Mouse (Mus musculus): ENCODE results near the gene St3gal3. TPM values are rescaled to one million over a fixed set of nuclear protein-coding genes. Genes with fewer than 3 reads are reported as not detected.
A peak's percentile ranks its signal among the peaks of the same experiment; 100 is the strongest.

The St3gal3 gene
- total and polyA plus RNA-seq, 3 experiments: 54.9 to 70.6 (median 55.8) TPM

DNA sequence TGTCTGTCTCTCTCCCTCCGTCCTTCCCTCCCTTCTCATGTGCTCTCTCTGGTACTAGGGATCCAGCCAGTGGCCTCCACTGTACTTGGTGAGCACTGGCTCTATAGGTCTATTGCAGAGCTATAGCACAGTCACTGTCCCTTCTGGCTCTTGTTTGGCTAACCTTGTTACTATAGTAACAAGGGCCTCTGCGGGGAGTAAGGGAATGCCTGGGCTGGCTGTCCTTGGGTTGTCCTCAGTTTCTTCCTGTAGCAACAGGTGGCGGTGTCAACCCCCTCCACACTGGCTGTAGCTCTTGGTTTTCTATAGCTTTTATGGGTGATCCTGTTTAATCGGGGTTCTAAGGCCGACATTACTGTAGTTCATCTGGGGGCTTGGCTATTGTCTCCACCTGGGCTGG, 115.5 kb downstream of the St3gal3 start:
- no peaks in the 10 kb centered on the region; the same call in 1 of the 2 replicates for H3K4me1 ChIP-seq (ENCODE audit: control insufficient read depth, insufficient read depth, low read length)
- H3K27me3 ChIP-seq (ENCODE audit: control insufficient read depth, insufficient read depth, low read length): no peaks in the 10 kb centered on the region
- WGBS: 79% methylated on average over 5 of the region's 5 CpGs
- H3K36me3 ChIP-seq (ENCODE audit: control insufficient read depth, insufficient read depth, low read length): no peaks in the 10 kb centered on the region
- TF ChIP-seq EP300 (IDR thresholded peaks at IDR 0.05; ENCODE audit: insufficient read depth, low read depth, low read length) (no peak), POLR2A (IDR thresholded peaks at IDR 0.05; ENCODE audit: insufficient read depth, low read depth, low read length) (no peak), CTCF (IDR thresholded peaks at IDR 0.05) (no peak)
- H3K27ac ChIP-seq: no peak overlapping the region
- H3K79me2 ChIP-seq (replicated peaks; ENCODE audit: control insufficient read depth, insufficient read depth, low read length): no peaks in the 10 kb centered on the region
- intact Hi-C loops (cut with DNase I): no loop called here
- no peak overlapping the region for H3K9ac ChIP-seq (ENCODE audit: low read depth, low read length)
- DNase-seq: no peak
- no peak overlapping the region for H3K4me3 ChIP-seq

DNA sequence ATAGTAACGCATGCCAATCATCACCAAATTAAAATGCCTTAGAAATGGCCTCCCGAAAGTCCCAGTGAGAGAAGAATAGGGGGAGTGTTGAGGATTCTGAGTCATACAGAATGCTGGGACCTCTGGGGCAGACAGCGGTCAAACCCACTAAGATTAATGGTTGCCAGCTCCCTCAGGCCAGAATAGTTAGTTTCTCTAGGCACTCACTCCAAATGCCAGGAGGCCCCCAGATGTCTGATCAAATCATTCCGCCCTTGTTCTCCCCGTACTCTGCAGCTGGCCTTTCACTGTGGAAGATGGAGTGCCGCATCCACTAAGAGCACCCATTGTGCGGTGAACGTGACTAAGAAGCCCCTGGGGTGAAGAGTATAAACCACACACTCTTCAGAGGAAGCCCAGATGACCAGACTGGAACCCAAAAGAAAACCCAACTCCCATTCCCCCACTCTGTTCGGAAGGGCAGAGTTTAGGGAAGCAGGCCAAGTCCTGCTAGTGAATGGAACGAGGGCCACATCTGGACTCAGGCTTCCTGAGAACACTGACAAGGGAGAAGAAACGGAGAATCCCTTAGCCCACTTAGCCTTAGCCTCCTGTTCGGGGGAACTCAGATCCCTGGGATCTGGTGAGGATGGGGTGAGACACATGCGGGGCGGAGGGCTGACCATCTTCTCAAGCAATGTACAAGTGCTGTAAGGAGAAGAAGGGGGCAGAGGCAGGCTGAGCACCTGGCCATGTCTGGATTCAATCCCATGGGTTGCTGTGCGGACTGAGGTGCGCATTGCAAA, 117.5 kb downstream of the St3gal3 start:
- DNase-seq: no peak
- Histone ChIP-seq H3K27me3 (ENCODE audit: control insufficient read depth, insufficient read depth, low read length) (no peaks in the 10 kb centered on the region), H3K4me1 (ENCODE audit: control insufficient read depth, insufficient read depth, low read length) (no peaks in the 10 kb centered on the region; the same call in 1 of the 2 replicates), H3K36me3 (ENCODE audit: control insufficient read depth, insufficient read depth, low read length) (no peaks in the 10 kb centered on the region), H3K79me2 (replicated peaks; ENCODE audit: control insufficient read depth, insufficient read depth, low read length) (no peaks in the 10 kb centered on the region), H3K9ac (ENCODE audit: low read depth, low read length) (no peak overlapping the region), H3K4me3 (no peak overlapping the region), H3K27ac (no peak overlapping the region)
- 87% methylated on average over 16 of the region's 16 CpGs for WGBS
- intact Hi-C loops (cut with DNase I): no loop called here
- TF ChIP-seq EP300 (IDR thresholded peaks at IDR 0.05; ENCODE audit: insufficient read depth, low read depth, low read length) (no peak), CTCF (IDR thresholded peaks at IDR 0.05) (no peak), POLR2A (IDR thresholded peaks at IDR 0.05; ENCODE audit: insufficient read depth, low read depth, low read length) (no peak)

DNA sequence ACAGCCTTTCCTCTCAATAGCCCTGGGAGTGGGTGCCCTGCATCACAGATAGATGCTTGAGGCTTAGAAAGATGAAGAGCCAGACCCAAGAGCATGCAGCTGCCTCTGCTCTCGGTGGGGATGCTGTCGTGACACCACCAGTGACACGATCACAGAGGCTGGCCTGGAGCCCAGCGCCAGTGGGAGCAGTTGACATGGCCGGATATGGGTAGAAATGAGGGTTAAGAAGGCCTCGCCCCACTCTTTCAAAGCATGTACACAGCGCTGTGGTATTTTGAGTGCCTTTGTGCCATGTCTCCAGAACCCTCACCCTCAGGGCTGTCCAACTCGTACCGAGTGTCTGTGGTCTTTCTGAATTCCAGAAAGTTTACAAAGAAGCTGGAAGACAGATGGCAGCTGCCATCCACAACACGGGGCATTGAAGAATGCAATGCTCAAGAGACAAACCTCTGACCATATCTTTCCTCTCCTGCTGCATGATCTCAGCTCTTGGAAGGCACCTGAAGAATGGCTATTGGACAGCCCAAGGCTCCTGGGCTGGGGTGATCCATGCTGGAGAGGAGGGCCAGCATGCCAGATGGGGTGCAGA, 118.3 kb downstream of the St3gal3 start:
- H3K27ac ChIP-seq: no peak overlapping the region
- DNase-seq: no peak
- no peaks in the 10 kb centered on the region for H3K79me2 ChIP-seq (replicated peaks; ENCODE audit: control insufficient read depth, insufficient read depth, low read length)
- no peak for TF ChIP-seq CTCF (IDR thresholded peaks at IDR 0.05)
- TF ChIP-seq POLR2A (IDR thresholded peaks at IDR 0.05; ENCODE audit: insufficient read depth, low read depth, low read length): no peak
- no peak for TF ChIP-seq EP300 (IDR thresholded peaks at IDR 0.05; ENCODE audit: insufficient read depth, low read depth, low read length)
- H3K27me3 ChIP-seq (ENCODE audit: control insufficient read depth, insufficient read depth, low read length): no peaks in the 10 kb centered on the region
- H3K9ac ChIP-seq (ENCODE audit: low read depth, low read length): no peak overlapping the region
- H3K4me1 ChIP-seq (ENCODE audit: control insufficient read depth, insufficient read depth, low read length): no peaks in the 10 kb centered on the region; the same call in 1 of the 2 replicates
- H3K36me3 ChIP-seq (ENCODE audit: control insufficient read depth, insufficient read depth, low read length): no peaks in the 10 kb centered on the region
- intact Hi-C loops (cut with DNase I): no loop called here
- no peak overlapping the region for H3K4me3 ChIP-seq
- 83% methylated on average over 10 of the region's 10 CpGs for WGBS

DNA sequence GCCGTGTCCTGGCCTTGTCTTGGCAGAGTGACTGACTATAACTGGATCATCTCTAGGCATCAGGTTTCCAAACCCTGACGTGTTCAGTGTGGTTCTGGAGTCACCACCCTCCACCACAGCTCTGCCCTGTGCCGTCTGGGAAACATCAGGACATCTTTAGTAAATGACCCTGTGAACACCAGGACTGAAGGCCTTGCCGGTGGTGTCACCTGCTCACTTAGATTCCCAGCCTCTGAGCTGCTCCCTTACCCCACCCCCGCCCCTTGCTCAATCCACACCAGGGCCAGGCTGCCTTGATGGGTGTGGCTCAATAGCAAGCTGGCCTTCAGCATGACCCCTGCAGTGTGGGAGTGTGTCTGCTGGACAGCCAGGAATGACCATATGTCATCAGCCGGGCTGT, 119.1 kb downstream of the St3gal3 start:
- intact Hi-C loops (cut with DNase I): no loop called here

DNA sequence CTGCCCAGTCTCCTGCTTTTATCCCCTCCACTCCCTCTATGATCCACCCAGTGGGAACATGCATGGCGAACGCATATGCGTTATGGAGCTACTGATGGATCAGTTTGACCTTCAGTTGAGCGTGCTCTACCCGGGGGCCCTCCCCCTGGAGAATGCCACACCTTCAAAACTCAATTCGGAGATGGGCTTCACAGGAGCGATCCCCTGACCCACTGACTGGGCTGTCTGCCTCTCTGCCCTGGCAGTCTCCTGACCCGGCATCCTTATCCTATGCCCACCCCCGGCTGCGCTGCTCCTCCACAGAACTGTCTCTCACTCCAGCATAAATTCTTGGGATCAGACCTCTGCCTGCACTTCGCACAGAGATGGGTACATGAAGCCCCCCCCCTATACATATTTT, 119.6 kb downstream of the St3gal3 start:
- H3K27me3 ChIP-seq (ENCODE audit: control insufficient read depth, insufficient read depth, low read length): no peaks in the 10 kb centered on the region
- H3K36me3 ChIP-seq (ENCODE audit: control insufficient read depth, insufficient read depth, low read length): no peaks in the 10 kb centered on the region
- H3K79me2 ChIP-seq (replicated peaks; ENCODE audit: control insufficient read depth, insufficient read depth, low read length): no peaks in the 10 kb centered on the region
- no peaks in the 10 kb centered on the region; the same call in 1 of the 2 replicates for H3K4me1 ChIP-seq (ENCODE audit: control insufficient read depth, insufficient read depth, low read length)
- H3K27ac ChIP-seq: no peak overlapping the region
- H3K9ac ChIP-seq (ENCODE audit: low read depth, low read length): no peak overlapping the region
- intact Hi-C loops (cut with DNase I): no loop called here
- 96% methylated on average over 11 of the region's 11 CpGs for WGBS
- DNase-seq: no peak
- TF ChIP-seq EP300 (IDR thresholded peaks at IDR 0.05; ENCODE audit: insufficient read depth, low read depth, low read length) (no peak), CTCF (IDR thresholded peaks at IDR 0.05) (no peak), POLR2A (IDR thresholded peaks at IDR 0.05; ENCODE audit: insufficient read depth, low read depth, low read length) (no peak)
- H3K4me3 ChIP-seq: no peak overlapping the region

More for the DNA sequence above, 119.1 kb downstream of the St3gal3 start:
- WGBS: 66% methylated on average over 6 of the region's 6 CpGs
- Histone ChIP-seq H3K9ac (ENCODE audit: low read depth, low read length) (no peak overlapping the region), H3K27ac (no peak overlapping the region), H3K27me3 (ENCODE audit: control insufficient read depth, insufficient read depth, low read length) (no peaks in the 10 kb centered on the region), H3K4me3 (no peak overlapping the region), H3K4me1 (ENCODE audit: control insufficient read depth, insufficient read depth, low read length) (no peaks in the 10 kb centered on the region; the same call in 1 of the 2 replicates), H3K36me3 (ENCODE audit: control insufficient read depth, insufficient read depth, low read length) (no peaks in the 10 kb centered on the region), H3K79me2 (replicated peaks; ENCODE audit: control insufficient read depth, insufficient read depth, low read length) (no peaks in the 10 kb centered on the region)
- peak in 1 of 2 experiments; percentile 20 for DNase-seq
- TF ChIP-seq EP300 (IDR thresholded peaks at IDR 0.05; ENCODE audit: insufficient read depth, low read depth, low read length) (no peak), CTCF (IDR thresholded peaks at IDR 0.05) (no peak), POLR2A (IDR thresholded peaks at IDR 0.05; ENCODE audit: insufficient read depth, low read depth, low read length) (no peak)

DNA sequence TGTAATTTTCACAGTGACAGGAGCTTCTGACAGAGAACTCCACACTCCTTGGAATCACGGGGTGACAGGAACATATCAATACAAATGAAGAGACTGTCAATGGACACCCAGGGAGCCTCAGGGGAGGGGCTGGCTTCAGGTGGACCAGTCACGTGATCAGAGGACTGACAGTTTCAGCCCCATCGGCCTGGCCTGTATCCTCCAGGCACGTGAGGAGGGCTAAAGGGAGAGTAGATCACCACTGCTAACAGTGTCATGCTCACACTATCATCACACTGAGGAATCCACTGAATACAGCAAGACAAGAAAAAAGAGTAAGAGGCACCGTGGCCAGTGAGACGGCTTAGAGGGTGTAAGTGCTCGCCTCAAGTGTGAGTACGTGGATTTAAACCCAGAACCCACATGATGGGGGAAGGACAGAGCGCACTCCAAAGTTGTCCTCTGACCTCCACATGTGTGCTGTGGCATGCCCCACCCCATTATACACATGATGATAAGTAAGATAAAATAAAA, 124.0 kb downstream of the St3gal3 start:
- H3K27me3 ChIP-seq (ENCODE audit: control insufficient read depth, insufficient read depth, low read length): no peaks in the 10 kb centered on the region
- DNase-seq: no peak
- H3K4me1 ChIP-seq (ENCODE audit: control insufficient read depth, insufficient read depth, low read length): no peaks in the 10 kb centered on the region; the same call in none of the 2 replicates
- WGBS: 93% methylated on average over 9 of the region's 9 CpGs
- H3K4me3 ChIP-seq: no peak overlapping the region
- no peaks in the 10 kb centered on the region for H3K36me3 ChIP-seq (ENCODE audit: control insufficient read depth, insufficient read depth, low read length)
- no peak for TF ChIP-seq EP300 (IDR thresholded peaks at IDR 0.05; ENCODE audit: insufficient read depth, low read depth, low read length)
- no peak for TF ChIP-seq POLR2A (IDR thresholded peaks at IDR 0.05; ENCODE audit: insufficient read depth, low read depth, low read length)
- no peak for TF ChIP-seq CTCF (IDR thresholded peaks at IDR 0.05)
- intact Hi-C loops (cut with DNase I): loop anchor here (5.0 kb wide), 1 partner anchor 33 kb away; no protein-coding TSS in a partner anchor
- no peaks in the 10 kb centered on the region for H3K79me2 ChIP-seq (replicated peaks; ENCODE audit: control insufficient read depth, insufficient read depth, low read length)
- no peak overlapping the region for H3K27ac ChIP-seq
- H3K9ac ChIP-seq (ENCODE audit: low read depth, low read length): no peak overlapping the region
